Mouse (Mus musculus) Patski (cell line): Measurements from ENCODE around the gene Tpst2. TPM values are rescaled to one million over a fixed set of nuclear protein-coding genes. Genes with fewer than 3 reads are reported as not detected.
A peak's percentile ranks its signal among the peaks of the same experiment; 100 is the strongest.

Experiments used
- ATAC-seq: fragments of 100-300 bp; one replicate; pipeline ENCODE4 v1.8.0; 2021
- CTCF ChIA-PET: fragments of 350-600 bp; sonication (Branson Sonifier 250); formaldehyde crosslinking; loops from one replicate; lab custom pipeline; 2022; ENCODE audit warnings: inconsistent platforms; lab: Charles Lee
- POLR2A ChIA-PET: fragments of 350-600 bp; sonication (Branson Sonifier 250); formaldehyde crosslinking; loops from one replicate; lab custom pipeline; 2022; ENCODE audit warnings: antibody characterized with exemption, inconsistent platforms; lab: Charles Lee
- DNase-seq: peaks from one replicate; pipeline ENCODE4 v3.0.0-alpha.2; 2011; ENCODE audit warnings: low read depth, low spot score
- H3K27me3 ChIP-seq: fragments of 371-371 bp; one replicate; pipeline ENCODE4 v1.5.1; 2021
- CTCF ChIP-seq: fragments of 100-300 bp; IDR thresholded peaks from one replicate; pipeline ENCODE4 v1.5.1; 2021
- in situ Hi-C: fragments of 300-500 bp; cut with MboI; formaldehyde crosslinking; loops from 3 replicates; pipeline ENCODE4 v1.11.1; 2018; ENCODE audit warnings: low pct_unique_long_range_greater_than_20kb, mixed read lengths
- polyA plus RNA-seq: library from polyadenylated mRNA; unstranded; gene quantifications from one replicate; pipeline ENCODE4 v1.2.3, GENCODE M21; 2021

The Tpst2 gene
- polyA plus RNA-seq, 1 experiment from 2014 or later = 92.3 TPM

DNA sequence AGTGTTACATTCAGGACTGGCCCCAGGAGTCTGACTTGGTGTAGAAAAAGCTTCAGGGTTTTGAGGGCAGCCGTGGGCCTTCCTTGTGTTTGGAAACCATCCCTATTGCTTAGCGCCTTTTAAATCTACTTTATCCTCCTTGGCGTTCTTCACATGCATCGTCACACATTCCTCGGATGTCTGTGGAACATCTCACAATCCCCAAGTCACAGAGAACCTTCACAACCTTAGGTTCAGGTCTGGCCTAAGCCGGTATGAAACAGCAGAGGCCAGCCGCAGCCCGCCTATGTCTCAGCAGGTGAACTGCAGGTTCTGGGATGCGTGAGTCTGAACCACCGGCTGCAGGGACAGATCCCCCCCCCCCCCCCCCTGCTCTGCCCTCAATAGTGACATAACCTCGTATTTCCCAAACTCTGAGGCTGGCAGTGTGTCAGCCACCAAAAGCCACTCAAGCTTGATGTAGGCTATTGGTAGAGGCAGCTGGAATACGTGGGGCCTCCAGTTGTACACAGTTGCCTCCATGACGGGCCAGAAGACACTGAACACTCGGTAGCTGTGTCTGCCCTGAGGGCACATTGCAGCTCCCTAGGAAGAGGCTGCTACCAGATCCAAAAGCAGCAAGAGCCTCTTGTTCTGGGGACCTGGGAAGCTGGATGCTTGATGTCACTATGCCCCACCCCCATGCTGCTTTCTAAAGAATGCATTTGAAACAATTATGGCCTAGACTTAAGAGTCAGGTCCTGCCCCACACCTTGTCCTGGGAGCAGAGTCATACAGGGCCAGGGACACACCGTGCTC, 4.6 kb downstream of the Tpst2 start:
- ChIA-PET CTCF (interaction anchor here (1.1 to 1.6 kb wide), 3 partner anchors 10 to 49 kb away, joined by 3 read pairs; no protein-coding TSS in a partner anchor), POLR2A (interaction anchor here (0.6 to 1.7 kb wide), 3 partner anchors 39 to 81 kb away, joined by 3 to 5 read pairs (median 5); no protein-coding TSS in a partner anchor)
- no peaks in the 10 kb centered on the region for H3K27me3 ChIP-seq
- no peak for TF ChIP-seq CTCF
- in situ Hi-C loops = loop anchor here (5.0 to 25.0 kb wide), 2 partner anchors 41 to 1606 kb away; no protein-coding TSS in a partner anchor
- peak; percentile 42 for ATAC-seq
- peak; percentile 89 for DNase-seq

- DNase-seq = no peak
- no peak for ATAC-seq
- POLR2A ChIA-PET = interaction anchor here (1.1 to 1.7 kb wide), 2 partner anchors 38 to 42 kb away, joined by 3 to 5 read pairs; no protein-coding TSS in a partner anchor
- TF ChIP-seq CTCF = no peak
- in situ Hi-C loops = loop anchor here (5.0 to 25.0 kb wide), 2 partner anchors 41 to 1606 kb away; no protein-coding TSS in a partner anchor
- CTCF ChIA-PET = interaction anchor here (1.3 kb wide), 1 partner anchor 31 kb away, joined by 3 read pairs; no protein-coding TSS in a partner anchor
- H3K27me3 ChIP-seq = no peaks in the 10 kb centered on the region
These were observed 5.2 kb downstream of the Tpst2 start for GRCm38 (mm10) chr5:112281676-112282075.

DNA sequence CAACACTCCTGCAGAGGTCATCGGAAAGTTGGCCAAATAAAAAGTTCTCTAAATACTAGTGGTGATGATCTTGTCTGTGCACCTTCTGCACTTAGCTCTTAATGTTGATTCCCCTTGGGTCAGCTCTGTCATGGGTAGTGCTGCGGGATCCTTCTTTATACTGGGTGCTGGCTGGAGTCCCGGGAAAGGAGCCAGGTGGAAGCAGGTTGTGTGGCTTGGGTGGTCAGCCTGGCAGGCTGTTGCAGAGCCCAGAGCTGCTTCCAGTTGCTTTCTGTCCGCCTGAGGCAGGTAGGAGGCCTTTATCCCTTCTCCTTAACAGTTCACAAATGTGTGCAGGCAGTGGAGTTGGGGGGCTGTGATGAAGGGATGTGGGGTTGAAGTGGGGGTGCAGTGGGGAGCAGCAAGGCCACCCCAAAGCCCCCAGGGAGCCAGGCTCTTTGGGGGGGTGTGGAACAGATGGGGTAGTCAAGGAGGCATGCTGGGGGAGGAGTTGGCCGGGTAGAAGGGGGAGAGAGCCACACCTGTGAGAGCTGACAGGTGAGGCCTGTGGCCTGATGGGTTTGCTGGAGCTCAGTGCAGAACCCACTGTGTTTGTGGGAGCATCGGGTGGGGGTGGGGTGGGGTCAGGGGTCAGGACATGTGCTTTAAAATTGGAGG, 5.8 kb downstream of the Tpst2 start:
- H3K27me3 ChIP-seq = no peaks in the 10 kb centered on the region
- CTCF ChIA-PET = interaction anchor here (1.3 kb wide), 1 partner anchor 31 kb away, joined by 3 read pairs; no protein-coding TSS in a partner anchor
- no peak for TF ChIP-seq CTCF
- DNase-seq (no peak), ATAC-seq (no peak)
- POLR2A ChIA-PET = interaction anchor here (1.1 kb wide), 1 partner anchor 42 kb away, joined by 3 read pairs; no protein-coding TSS in a partner anchor
- in situ Hi-C loops = loop anchor here (5.0 to 25.0 kb wide), 2 partner anchors 40 to 1605 kb away; no protein-coding TSS in a partner anchor

- no peak for ATAC-seq
- POLR2A ChIA-PET = no interaction called here
- CTCF ChIA-PET = no interaction called here
- in situ Hi-C loops = loop anchor here (5.0 to 25.0 kb wide), 2 partner anchors 39 to 1604 kb away; no protein-coding TSS in a partner anchor
- DNase-seq = no peak
- H3K27me3 ChIP-seq = no peaks in the 10 kb centered on the region
- TF ChIP-seq CTCF = no peak
These were observed 6.4 kb downstream of the Tpst2 start for GRCm38 (mm10) chr5:112282780-112283482.

DNA sequence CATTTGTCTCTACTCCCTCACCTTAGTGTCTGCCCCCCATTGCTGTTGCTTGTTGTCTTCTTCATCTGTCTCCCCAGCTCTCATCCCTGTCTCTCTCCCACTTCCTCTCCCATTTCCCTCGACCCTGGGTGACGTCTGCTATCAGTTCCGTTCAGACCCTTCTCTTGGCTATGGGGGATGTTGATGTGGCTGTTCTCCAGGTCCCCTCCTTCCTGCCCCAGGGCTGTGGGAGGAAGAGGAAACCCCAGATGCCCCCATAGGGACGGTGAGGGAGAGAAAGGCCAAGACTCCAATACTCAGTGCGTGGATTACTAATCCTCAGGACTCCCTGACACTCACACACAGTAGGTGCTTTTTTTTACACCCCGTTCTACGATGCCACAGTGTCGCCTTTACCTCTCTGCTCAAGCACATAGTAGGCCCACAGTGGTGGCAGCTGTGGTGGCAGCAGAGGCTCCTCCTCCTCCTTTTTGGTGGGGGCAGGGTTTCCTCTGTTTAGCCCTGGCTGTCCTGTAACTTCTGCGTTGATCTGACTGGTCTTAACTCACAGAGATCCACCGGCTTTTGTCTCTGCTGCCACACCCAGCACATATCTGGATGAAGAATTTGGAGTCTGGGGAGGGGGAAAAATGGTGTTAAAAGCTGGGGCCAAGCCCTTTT, 7.2 kb downstream of the Tpst2 start:
- POLR2A ChIA-PET = interaction anchor here (1.2 kb wide), 1 partner anchor 11 kb away, joined by 3 read pairs; no protein-coding TSS in a partner anchor
- no peak for ATAC-seq
- no peak for DNase-seq
- in situ Hi-C loops = loop anchor here (5.0 to 25.0 kb wide), 2 partner anchors 39 to 1604 kb away; no protein-coding TSS in a partner anchor
- CTCF ChIA-PET = no interaction called here
- H3K27me3 ChIP-seq = no peaks in the 10 kb centered on the region
- TF ChIP-seq CTCF = no peak

DNA sequence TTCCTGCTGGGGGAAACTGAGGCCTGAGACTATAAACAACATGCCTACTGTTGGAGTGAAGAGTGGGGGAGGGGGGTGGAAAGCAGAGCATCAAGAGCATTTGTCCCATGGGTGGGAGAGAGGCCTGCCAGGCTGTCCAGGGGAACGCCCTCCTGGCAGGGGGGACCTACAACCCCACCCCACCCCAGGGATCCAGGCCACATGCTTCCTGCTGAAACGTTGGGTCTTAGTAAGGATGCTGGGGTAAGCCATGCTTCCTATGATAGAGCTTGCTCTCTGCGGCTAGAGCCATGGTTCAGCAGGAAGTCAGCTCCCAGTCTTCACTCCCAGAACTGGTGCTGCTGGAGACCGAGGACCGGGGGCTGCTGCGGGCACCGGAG, 7.7 kb downstream of the Tpst2 start:
- ChIA-PET CTCF (no interaction called here), POLR2A (interaction anchor here (1.2 kb wide), 1 partner anchor 11 kb away, joined by 3 read pairs; no protein-coding TSS in a partner anchor)
- in situ Hi-C loops = loop anchor here (5.0 to 25.0 kb wide), 2 partner anchors 38 to 1603 kb away; no protein-coding TSS in a partner anchor
- DNase-seq = no peak
- ATAC-seq = no peak
- H3K27me3 ChIP-seq = no peaks in the 10 kb centered on the region
- no peak for TF ChIP-seq CTCF

- ChIA-PET CTCF (no interaction called here), POLR2A (no interaction called here)
- DNase-seq (no peak), ATAC-seq (no peak)
- in situ Hi-C loops = loop anchor here (25.0 kb wide), 1 partner anchor 1602 kb away; no protein-coding TSS in a partner anchor
- no peaks in the 10 kb centered on the region for H3K27me3 ChIP-seq
- no peak for TF ChIP-seq CTCF
These were observed 9.1 kb downstream of the Tpst2 start for GRCm38 (mm10) chr5:112285548-112286085.

- no peak for TF ChIP-seq CTCF
- no peak for ATAC-seq
- ChIA-PET POLR2A (no interaction called here), CTCF (no interaction called here)
- DNase-seq = no peak
- in situ Hi-C loops = loop anchor here (25.0 kb wide), 1 partner anchor 1601 kb away; no protein-coding TSS in a partner anchor
- H3K27me3 ChIP-seq = no peaks in the 10 kb centered on the region
These were observed 10.1 kb downstream of the Tpst2 start for GRCm38 (mm10) chr5:112286608-112286983.
